Mouse (Mus musculus) stomach, postnatal 0 days (tissue): Measurements from ENCODE around the gene Pakap.

ENCODE experiments used
- CTCF ChIP-seq: IDR thresholded peaks from 2 replicates; pipeline ENCODE4 v1.5.1; 2016; ENCODE audit warnings: antibody characterized with exemption, low read depth, mild to moderate bottlenecking, moderate library complexity
- EP300 ChIP-seq: optimal IDR thresholded peaks from 2 replicates; pipeline ENCODE3; 2016; ENCODE audit warnings: antibody characterized with exemption

DNA sequence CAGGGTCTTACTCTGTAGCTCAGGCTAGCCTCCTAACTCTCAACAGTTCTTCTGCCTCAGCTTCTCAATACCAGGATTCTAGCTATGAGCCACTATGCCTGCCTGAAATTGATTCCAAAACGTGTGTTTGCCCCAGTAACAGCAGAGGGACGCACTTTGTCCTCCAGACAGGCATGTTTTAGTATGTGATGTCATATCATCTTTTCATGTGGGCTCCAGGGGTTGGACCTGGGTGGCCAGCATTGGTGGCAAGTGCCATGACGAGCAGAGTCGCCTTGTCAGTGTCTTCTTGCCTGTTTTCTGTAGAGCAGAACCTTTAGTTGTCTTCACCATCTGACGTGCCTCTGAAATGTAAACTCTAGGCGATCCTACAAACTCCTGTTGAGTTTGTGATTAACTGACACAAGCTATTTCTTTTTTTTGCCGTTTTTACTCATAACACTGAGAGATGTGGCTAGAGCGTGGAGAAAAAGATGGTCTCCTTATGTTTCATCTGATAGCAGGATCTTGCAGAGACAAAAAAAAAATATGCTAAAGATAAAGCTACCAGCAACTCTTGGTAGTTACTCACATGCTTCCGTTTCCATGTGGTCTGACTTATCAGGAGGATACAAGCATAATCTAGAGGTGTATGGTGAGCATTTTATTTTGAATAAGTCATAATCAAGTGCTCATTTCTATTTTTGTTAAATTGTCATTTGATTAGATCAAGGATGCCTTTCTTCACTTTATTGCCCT lies 229.7 kb downstream of the Pakap start:
- TF ChIP-seq CTCF (no peak), EP300 (no peak)
